Mouse (Mus musculus): ENCODE measurements around the gene Ankrd49.

DNA sequence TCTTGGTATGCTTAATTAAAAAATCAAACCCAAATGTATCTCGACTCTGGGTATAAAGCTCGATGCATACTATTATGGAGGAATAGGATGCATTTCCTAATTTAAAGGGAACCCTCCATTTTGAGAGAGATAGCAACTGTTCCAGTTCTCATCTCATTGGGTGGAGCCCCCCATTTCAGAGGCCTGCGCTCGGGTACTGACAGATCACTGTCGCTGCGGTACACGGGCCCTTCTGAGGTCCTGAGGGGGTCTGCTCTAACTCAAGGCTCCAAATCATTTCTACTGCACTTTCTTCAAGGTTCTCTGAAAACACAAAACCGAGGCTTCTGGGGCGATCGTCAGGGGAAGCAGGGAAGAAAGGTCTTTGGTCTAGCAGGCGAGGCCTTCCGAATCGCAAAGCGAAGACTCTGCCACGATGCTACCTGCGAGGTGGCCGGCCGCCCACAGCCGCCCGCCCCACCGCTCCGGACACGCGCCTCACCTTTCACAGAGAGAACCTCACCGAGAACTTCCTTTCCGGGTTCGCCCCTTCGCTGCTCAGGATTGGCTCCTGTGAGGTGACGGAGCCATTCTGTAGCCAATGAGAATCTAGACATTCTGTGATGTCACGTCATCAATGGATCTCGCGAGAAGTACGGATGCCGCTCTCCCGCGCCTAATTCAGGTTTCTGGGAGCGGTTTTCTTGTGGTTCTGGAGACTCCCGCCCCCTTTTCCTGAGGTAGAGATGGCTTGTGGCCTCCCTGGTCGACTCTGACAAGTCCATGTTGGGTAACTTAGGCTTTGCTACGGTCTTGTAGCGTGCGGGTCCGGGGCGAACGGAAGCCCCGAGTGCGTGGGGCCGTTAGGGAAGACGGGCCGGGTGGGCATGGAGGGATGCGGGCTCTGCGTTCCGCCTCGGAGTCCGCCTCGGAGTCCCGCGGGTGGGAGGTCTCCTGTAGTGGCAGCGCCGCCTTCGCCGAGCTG is at the start of gene Ankrd49, which contains the start of gene Mre11a:
- peak; percentile 25; the same call in 1 of the 2 replicates for TF ChIP-seq CTCF (IDR thresholded peaks at IDR 0.05; ENCODE audit: low read depth)
- TF ChIP-seq EP300 (optimal IDR thresholded peaks at IDR 0.05): peak; percentile 99
